Mouse (Mus musculus) forebrain, embryonic 10.5 days (tissue): ENCODE data around the gene Igfals. TPM values are rescaled to one million over a fixed set of nuclear protein-coding genes. Genes with fewer than 3 reads are reported as not detected.
A peak's percentile ranks its signal among the peaks of the same experiment; 100 is the strongest.

Experiments
- DNase-seq: peaks from one replicate; pipeline ENCODE4 v3.0.0-alpha.2; 2017; ENCODE audit warnings: low spot score; ENCODE audit errors: extremely low spot score
- H3K27ac ChIP-seq: fragments of 300-500 bp; sonication (generic); 2 replicates; pipeline ENCODE4 v1.5.1; 2016; ENCODE audit warnings: mild to moderate bottlenecking
- H3K27me3 ChIP-seq: fragments of 300-500 bp; sonication (generic); 2 replicates; pipeline ENCODE4 v1.6.1; 2016; ENCODE audit warnings: mild to moderate bottlenecking; ENCODE audit not compliant: poor library complexity, severe bottlenecking
- H3K36me3 ChIP-seq: fragments of 300-500 bp; sonication (generic); replicated peaks from 2 replicates; pipeline ENCODE4 v1.6.1; 2016; ENCODE audit warnings: mild to moderate bottlenecking, moderate library complexity
- H3K4me1 ChIP-seq: fragments of 300-500 bp; sonication (generic); 2 replicates; pipeline ENCODE4 v1.6.1; 2016
- H3K4me3 ChIP-seq: fragments of 300-500 bp; sonication (generic); 2 replicates; pipeline ENCODE4 v1.5.1; 2016; ENCODE audit warnings: mild to moderate bottlenecking, moderate library complexity
- H3K9me3 ChIP-seq: fragments of 300-500 bp; sonication (generic); 2 replicates; pipeline ENCODE4 v1.6.1; 2016; ENCODE audit warnings: mild to moderate bottlenecking, moderate library complexity
- WGBS: fragments of 180-500 bp; shearing (Covaris S2); methylation state at CpG from one replicate; pipeline ENCODE4 v1.1.7; 2016; 5-methylcytosine and 5-hydroxymethylcytosine counted together
- polyA plus RNA-seq: library from polyadenylated mRNA; unstranded; fragments of >200 nt; fragmentation: Nextera tagmentation; extraction: Ambion mirVana; gene quantifications from 2 replicates; pipeline ENCODE4 v1.2.1, GENCODE M21; 2016

Gene Igfals
- polyA plus RNA-seq = 0.17 and 0.36 TPM in 2 replicates

- no peak within 1 kb of the TSS for H3K27ac ChIP-seq
- no peaks in the 10 kb centered on the region for H3K4me1 ChIP-seq
- H3K9me3 ChIP-seq = no peaks in the 10 kb centered on the region
- peaks cover 22% of the 10 kb centered on the region for H3K36me3 ChIP-seq
- H3K4me3 ChIP-seq = no peak within 1 kb of the TSS
- no peak for DNase-seq
- H3K27me3 ChIP-seq = no peaks in the 10 kb centered on the region
- WGBS = 88% methylated on average over 8 of the region's 8 CpGs
Observed at GRCm38 (mm10) chr17:24865776-24866175, at the start of gene Igfals. TSS of gene Igfals (plus strand) at chr17:24865997.

DNA sequence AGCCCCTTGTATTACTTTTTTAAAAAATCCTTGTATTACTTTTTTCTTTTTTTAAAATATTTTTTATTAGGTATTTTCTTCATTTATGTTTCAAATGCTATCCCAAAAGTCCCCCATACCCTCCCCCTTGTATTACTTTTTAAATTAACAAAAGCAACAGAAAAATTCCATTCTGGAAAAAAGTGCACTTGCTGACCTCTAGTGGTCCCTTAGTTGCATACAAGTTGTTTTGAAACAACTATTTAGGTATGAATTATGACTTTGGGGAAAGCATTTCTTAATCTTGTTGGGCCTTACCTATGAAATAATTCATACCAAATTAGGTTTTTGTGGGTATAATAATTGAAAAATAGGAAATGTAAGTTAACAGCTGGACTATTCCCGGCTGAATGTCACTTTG, 48.3 kb upstream of the Igfals start:
- no peaks in the 10 kb centered on the region for H3K4me1 ChIP-seq

DNA sequence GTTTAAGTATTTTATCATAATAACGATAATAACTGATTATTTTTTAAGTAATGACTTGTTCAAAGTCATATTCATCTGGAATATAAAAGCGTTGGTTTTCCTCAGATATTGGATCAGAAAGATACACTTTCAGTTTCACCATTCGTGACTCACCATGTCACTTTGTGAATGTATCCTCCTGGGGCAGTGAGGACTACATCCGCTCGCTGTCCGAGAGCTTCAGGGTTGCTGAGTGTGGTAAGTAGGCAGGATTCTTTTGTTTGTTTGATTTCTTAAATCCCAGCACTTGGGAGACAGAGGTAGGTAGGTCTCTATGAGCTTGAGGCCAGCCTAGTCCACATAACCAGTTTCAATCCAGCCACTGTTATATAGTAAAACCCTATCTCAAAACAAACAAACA, 47.6 kb upstream of the Igfals start:
- DNase-seq = no peak
- Histone ChIP-seq H3K4me3 (no peak overlapping the region), H3K4me1 (no peaks in the 10 kb centered on the region), H3K36me3 (no peaks in the 10 kb centered on the region), H3K27ac (no peak overlapping the region), H3K9me3 (no peaks in the 10 kb centered on the region), H3K27me3 (no peaks in the 10 kb centered on the region)
- WGBS = 56% methylated on average over 6 of the region's 6 CpGs

More for the DNA sequence above, 48.3 kb upstream of the Igfals start:
- Histone ChIP-seq H3K4me3 (no peak overlapping the region), H3K27ac (no peak overlapping the region), H3K27me3 (no peaks in the 10 kb centered on the region), H3K36me3 (no peaks in the 10 kb centered on the region), H3K9me3 (no peaks in the 10 kb centered on the region)
- WGBS = 37% methylated on average over 1 of the region's 1 CpGs
- DNase-seq = no peak

GRCm38 (mm10) chr17:24819469-24819868, 46.3 kb upstream of the Igfals start:
- no peak for DNase-seq
- no peaks in the 10 kb centered on the region for H3K9me3 ChIP-seq
- no peaks in the 10 kb centered on the region for H3K36me3 ChIP-seq
- 75% methylated on average over 2 of the region's 2 CpGs for WGBS
- no peak overlapping the region for H3K4me3 ChIP-seq
- no peaks in the 10 kb centered on the region for H3K27me3 ChIP-seq
- no peaks in the 10 kb centered on the region for H3K4me1 ChIP-seq
- H3K27ac ChIP-seq = no peak overlapping the region

DNA sequence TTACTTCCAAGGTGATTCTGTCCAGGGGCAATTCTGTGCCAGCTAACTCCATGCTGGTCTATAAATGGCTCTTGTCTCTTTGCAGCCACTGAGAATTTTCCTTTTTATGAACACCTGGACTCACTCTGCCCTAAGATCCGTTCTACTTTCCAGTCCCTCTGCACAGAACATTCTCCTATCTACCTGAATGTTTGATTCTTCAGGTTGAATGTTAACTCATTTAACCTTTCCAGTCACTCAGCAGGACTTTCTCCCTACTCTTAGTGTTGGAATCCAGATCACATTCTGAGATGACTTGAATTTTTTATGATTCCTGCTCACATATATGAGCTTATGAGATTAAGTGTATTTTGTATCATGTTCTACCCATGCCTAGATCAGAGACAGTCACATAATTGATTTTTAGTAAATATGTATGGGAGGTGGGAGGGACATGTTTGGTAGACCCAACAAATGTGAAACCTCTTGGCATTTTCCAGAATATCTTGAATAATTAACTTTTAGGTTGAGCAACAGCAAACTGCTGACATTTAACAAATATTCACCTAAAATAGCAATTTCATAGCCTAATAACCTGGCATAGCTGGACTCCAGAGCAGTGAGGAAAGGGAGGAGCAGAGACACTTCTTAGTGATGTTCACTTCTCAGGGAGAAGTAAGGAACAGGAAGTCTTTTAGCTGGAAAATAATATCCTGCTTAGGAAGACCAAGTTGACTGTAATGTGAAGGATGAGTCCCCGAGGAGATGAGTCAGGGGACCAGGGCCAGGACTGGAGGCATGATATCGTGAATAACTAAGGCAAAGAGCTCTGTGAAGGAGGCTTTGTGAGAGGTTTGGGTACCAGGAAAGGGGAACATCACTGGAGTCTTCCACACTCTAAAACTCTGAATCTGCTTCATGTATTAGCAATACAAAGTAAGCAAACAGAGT, 44.2 kb upstream of the Igfals start:
- Histone ChIP-seq H3K36me3 (no peaks in the 10 kb centered on the region), H3K4me1 (no peaks in the 10 kb centered on the region), H3K9me3 (no peaks in the 10 kb centered on the region), H3K4me3 (no peak overlapping the region), H3K27ac (no peak overlapping the region), H3K27me3 (no peaks in the 10 kb centered on the region)
- DNase-seq = no peak
- 61% methylated on average over 3 of the region's 3 CpGs for WGBS

- H3K9me3 ChIP-seq = no peaks in the 10 kb centered on the region
- no peak for DNase-seq
- no peak within 1 kb of the TSS for H3K4me3 ChIP-seq
- H3K27ac ChIP-seq = no peak within 1 kb of the TSS
- no peaks in the 10 kb centered on the region for H3K4me1 ChIP-seq
- WGBS = 69% methylated on average over 8 of the region's 8 CpGs
- H3K36me3 ChIP-seq = no peaks in the 10 kb centered on the region
- peaks cover 11% of the 10 kb centered on the region for H3K27me3 ChIP-seq
Observed at GRCm38 (mm10) chr17:24839842-24840241, 26.0 kb upstream of the Igfals start, which contains the start of gene Hagh. TSS of gene Hagh (plus strand) at chr17:24840143.

- no peak for DNase-seq
- Histone ChIP-seq H3K36me3 (no peaks in the 10 kb centered on the region), H3K9me3 (no peaks in the 10 kb centered on the region), H3K4me3 (no peak overlapping the region), H3K27ac (no peak overlapping the region), H3K27me3 (peaks cover 14% of the 10 kb centered on the region), H3K4me1 (no peaks in the 10 kb centered on the region)
- 71% methylated on average over 5 of the region's 5 CpGs for WGBS
Observed at GRCm38 (mm10) chr17:24840341-24840740, 25.5 kb upstream of the Igfals start.

DNA sequence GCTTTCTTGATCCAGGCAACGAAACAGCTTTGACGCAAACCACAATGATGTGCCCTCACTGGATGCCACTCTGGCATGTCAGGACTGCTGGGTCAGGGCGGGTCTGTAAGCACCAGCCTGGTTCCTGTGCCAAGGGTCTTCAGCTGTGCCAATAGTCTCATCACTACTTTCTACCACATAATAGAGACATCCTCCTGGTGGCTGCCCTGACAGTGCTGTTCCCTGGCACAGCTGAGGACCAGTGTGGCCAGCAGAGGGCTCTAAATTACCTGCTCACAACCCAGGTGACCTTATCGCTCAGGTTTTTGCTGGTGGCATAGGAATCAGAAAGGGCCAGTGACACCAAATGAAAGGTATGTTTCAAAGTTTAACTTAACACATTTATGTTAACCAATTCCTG, 24.7 kb upstream of the Igfals start:
- Histone ChIP-seq H3K4me1 (no peaks in the 10 kb centered on the region), H3K27ac (no peak overlapping the region), H3K9me3 (no peaks in the 10 kb centered on the region), H3K36me3 (no peaks in the 10 kb centered on the region), H3K4me3 (no peak overlapping the region), H3K27me3 (peaks cover 14% of the 10 kb centered on the region)
- no peak for DNase-seq
- 49% methylated on average over 4 of the region's 4 CpGs for WGBS

DNA sequence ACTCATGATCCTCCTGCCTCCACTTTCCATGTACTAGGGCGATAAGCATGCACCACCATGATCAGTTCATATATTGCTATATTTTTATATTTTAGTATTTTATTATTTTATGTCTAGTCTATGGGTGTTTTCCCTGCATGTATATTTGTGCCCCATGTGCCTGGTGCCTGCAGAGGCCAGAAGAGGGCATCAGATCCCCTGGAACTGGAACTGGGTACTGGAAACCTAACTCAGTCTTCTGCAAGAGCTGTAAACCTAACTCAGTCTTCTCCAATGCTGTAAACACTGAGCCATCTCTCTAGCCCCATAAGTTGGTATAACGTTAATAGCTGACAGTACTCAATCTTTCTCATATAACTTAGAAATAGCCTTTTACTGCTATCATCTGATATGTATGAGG, 23.2 kb upstream of the Igfals start:
- Histone ChIP-seq H3K27me3 (peaks cover 14% of the 10 kb centered on the region), H3K36me3 (no peaks in the 10 kb centered on the region), H3K27ac (no peak overlapping the region), H3K4me1 (no peaks in the 10 kb centered on the region), H3K4me3 (no peak overlapping the region), H3K9me3 (no peaks in the 10 kb centered on the region)
- DNase-seq = no peak
- 62% methylated on average over 2 of the region's 2 CpGs for WGBS

DNA sequence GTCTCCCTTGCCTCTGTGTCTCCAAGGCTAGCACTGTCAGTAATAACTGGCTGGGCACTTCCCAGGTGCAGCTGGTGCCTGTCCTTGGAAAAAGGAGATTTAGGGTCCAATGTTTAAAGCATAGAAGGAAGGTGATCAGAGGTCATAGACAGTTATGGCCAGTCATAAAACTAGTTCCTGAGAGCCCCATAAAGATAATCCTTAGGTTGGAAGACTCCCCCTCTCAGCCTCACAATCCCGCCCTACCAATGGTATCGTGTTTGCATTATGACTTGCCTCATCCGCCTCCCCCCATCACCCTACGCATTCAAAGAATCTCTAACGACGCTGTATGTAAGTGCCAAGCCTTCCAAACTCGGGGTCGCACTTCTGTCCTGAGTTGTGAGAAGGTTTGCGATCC, 21.3 kb upstream of the Igfals start:
- H3K36me3 ChIP-seq = no peaks in the 10 kb centered on the region
- DNase-seq = no peak
- H3K4me1 ChIP-seq = peaks cover 13% of the 10 kb centered on the region
- no peak overlapping the region for H3K4me3 ChIP-seq
- 53% methylated on average over 9 of the region's 9 CpGs for WGBS
- no peak overlapping the region for H3K27ac ChIP-seq
- no peaks in the 10 kb centered on the region for H3K9me3 ChIP-seq
- H3K27me3 ChIP-seq = peaks cover 14% of the 10 kb centered on the region

DNA sequence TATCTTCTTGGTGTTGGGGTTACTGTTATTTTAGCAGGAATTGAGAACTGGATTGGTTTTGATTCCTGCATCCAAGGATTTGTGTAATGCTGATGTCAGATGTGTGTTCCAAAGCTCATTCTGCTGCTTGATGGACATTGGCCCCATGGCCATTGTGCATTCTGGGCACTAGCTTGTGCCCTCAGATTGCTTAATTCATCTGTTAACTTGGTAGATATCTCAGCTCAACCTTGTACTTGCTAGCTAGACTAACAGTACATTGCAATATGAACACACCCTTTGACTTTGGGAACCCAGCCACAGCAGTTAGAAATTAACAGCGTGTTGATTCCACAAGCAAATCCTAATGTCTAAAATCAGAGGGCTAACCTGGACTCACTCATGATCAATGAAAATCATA, 18.4 kb upstream of the Igfals start:
- Histone ChIP-seq H3K4me3 (no peak overlapping the region), H3K9me3 (no peaks in the 10 kb centered on the region), H3K27me3 (peaks cover 26% of the 10 kb centered on the region), H3K36me3 (no peaks in the 10 kb centered on the region), H3K4me1 (peaks cover 28% of the 10 kb centered on the region), H3K27ac (no peak overlapping the region)
- WGBS = 94% methylated on average over 1 of the region's 1 CpGs
- no peak for DNase-seq

GRCm38 (mm10) chr17:24848600-24849031, 17.2 kb upstream of the Igfals start:
- H3K36me3 ChIP-seq = peaks cover 5% of the 10 kb centered on the region; the same call in 1 of the 2 replicates
- peak overlapping the region; percentile 81 for H3K4me3 ChIP-seq
- DNase-seq = no peak
- H3K27me3 ChIP-seq = peaks cover 26% of the 10 kb centered on the region
- H3K27ac ChIP-seq = no peak overlapping the region
- H3K4me1 ChIP-seq = peaks cover 28% of the 10 kb centered on the region
- no peaks in the 10 kb centered on the region for H3K9me3 ChIP-seq

DNA sequence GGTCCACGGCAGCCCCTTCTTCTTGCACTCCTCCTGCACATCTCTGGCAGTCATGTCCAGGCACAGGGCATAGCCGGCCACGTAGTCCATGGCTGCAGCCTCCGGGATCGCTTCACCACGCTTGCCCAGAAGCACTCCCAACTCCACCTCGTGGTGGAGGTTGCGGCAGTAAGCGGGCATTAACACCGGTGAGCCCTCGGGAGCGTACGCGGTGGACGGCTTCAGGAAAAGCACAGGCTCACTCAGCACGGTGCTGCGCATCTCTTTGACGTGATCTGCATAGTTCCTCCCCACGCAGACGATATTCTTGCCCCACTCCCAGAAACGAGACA, 16.1 kb upstream of the Igfals start:
- peak overlapping the region; percentile 94 for H3K27ac ChIP-seq
- under 1% methylated on average over 21 of the region's 21 CpGs for WGBS
- peak overlapping the region; percentile 81 for H3K4me3 ChIP-seq
- peaks cover 7% of the 10 kb centered on the region; the same call in 1 of the 2 replicates for H3K36me3 ChIP-seq
- no peak for DNase-seq
- peaks cover 28% of the 10 kb centered on the region for H3K4me1 ChIP-seq
- peaks cover 19% of the 10 kb centered on the region for H3K27me3 ChIP-seq
- H3K9me3 ChIP-seq = no peaks in the 10 kb centered on the region
